9 mouse cellular contexts compared by ENCODE assay signal in the genomic region with DNA sequence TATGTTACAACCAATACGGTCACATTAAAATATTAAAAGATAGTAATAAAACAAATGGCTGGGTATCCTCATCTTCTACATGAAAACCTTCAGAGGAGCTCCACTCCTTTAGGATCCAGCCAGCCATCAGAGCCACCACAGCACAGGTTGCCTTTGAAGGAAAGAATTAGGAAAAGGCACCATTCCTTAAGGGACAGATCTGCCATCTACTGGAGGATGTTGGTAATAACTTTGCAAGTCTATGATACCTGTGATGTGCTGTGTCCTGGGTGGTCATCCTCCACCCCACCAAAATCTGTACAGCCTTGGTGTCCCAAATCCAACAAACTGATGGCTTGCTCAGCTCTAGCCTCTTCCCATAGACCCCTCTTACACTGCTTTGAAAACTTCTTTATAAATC.
DNase-seq lines count a peak whose midpoint lies in the region; ATAC-seq and TF ChIP-seq lines count a peak whose summit lies in the region.
"Had no signal": no experiment of that assay in that cellular context is flagged by ENCODE, and none has a peak within 500 bp of the region (broad histone marks: within the 10 kb centered on the region; RNA-seq: fewer than 3 reads in every experiment).

No protein-coding gene starts in this region.

- H3K4me2 ChIP-seq in limb, embryonic 11.5 days (ENCODE audit: low read depth, severe bottlenecking): no peak overlapping the region
- no peak overlapping the region for H3K4me2 ChIP-seq in midbrain, embryonic 12.5 days (replicated peaks)
- H3K4me2 ChIP-seq: liver, embryonic 13.5 days had no signal

- no peak for TF ChIP-seq POLR2A in cerebellum, adult 2 months (IDR thresholded peaks at IDR 0.05; ENCODE audit: borderline replicate concordance, insufficient read depth, low read length)

- DNase-seq in cerebellum, adult 2 months: peak in 1 of 2 experiments; percentile 8
- DNase-seq in cerebellum, adult 9-10 months: no peak
- DNase-seq in limb, embryonic 11.5 days (ENCODE audit: low spot score): no peak
- no peak for DNase-seq in limb, embryonic 10.5 days (ENCODE audit: low spot score)
- peak; percentile 8 for DNase-seq in embryo, embryonic 11.5 days (ENCODE audit: low read depth, low spot score)
- no peak for DNase-seq in urinary bladder, postnatal 4 days (ENCODE audit: low spot score in 2 of 2)
- no peak for DNase-seq in urinary bladder, postnatal 14 days (ENCODE audit: low spot score)
- DNase-seq: liver, embryonic 13.5 days had no signal

- H3K27ac ChIP-seq in cerebellum, adult 2 months (ENCODE audit: insufficient read depth, low read length): no peak overlapping the region
- no peak overlapping the region for H3K27ac ChIP-seq in limb, embryonic 11.5 days (replicated peaks; ENCODE audit: low read depth, low read length)
- no peak overlapping the region for H3K27ac ChIP-seq in limb, embryonic 10.5 days
- no peak overlapping the region for H3K27ac ChIP-seq in midbrain, embryonic 12.5 days (replicated peaks)
- H3K27ac ChIP-seq: liver, embryonic 13.5 days had no signal

- peak; percentile 40; the same call in 1 of the 2 replicates for TF ChIP-seq CTCF in cerebellum, adult 2 months (IDR thresholded peaks at IDR 0.05; ENCODE audit: borderline replicate concordance, insufficient read depth, low read depth, low read length)

- ATAC-seq in limb, embryonic 11.5 days (ENCODE audit: insufficient number of reproducible peaks, low FRiP score, low TSS enrichment, low read depth): peak; percentile 54
- ATAC-seq in midbrain, embryonic 12.5 days (ENCODE audit: low FRiP score, low read depth): peak; percentile 21

- WGBS in cerebellum, adult 2 months: 82% methylated on average over 1 of the region's 1 CpGs
- WGBS in limb, embryonic 11.5 days: 68% methylated on average over 1 of the region's 1 CpGs
- whole genome bisulfite sequencing in limb, embryonic 10.5 days: 71% methylated on average over 1 of the region's 1 CpGs
- 72% methylated on average over 1 of the region's 1 CpGs for WGBS in midbrain, embryonic 12.5 days

- H3K9me3 ChIP-seq in limb, embryonic 11.5 days (ENCODE audit: control insufficient read depth, low read length): no peaks in the 10 kb centered on the region
- H3K9me3 ChIP-seq in limb, embryonic 10.5 days (replicated peaks): no peaks in the 10 kb centered on the region
- no peaks in the 10 kb centered on the region for H3K9me3 ChIP-seq in midbrain, embryonic 12.5 days
- H3K9me3 ChIP-seq: liver, embryonic 13.5 days had no signal

- no peaks in the 10 kb centered on the region for H3K4me1 ChIP-seq in cerebellum, adult 2 months (ENCODE audit: control insufficient read depth, insufficient read depth, low read length)
- H3K4me1 ChIP-seq in limb, embryonic 11.5 days (ENCODE audit: control insufficient read depth, insufficient read depth, low read length): no peaks in the 10 kb centered on the region
- no peaks in the 10 kb centered on the region for H3K4me1 ChIP-seq in limb, embryonic 10.5 days
- no peaks in the 10 kb centered on the region for H3K4me1 ChIP-seq in midbrain, embryonic 12.5 days
- H3K4me1 ChIP-seq: liver, embryonic 13.5 days had no signal

- H3K9ac ChIP-seq in limb, embryonic 11.5 days (ENCODE audit: low read length): no peak overlapping the region
- H3K9ac ChIP-seq in midbrain, embryonic 12.5 days (replicated peaks): no peak overlapping the region
- H3K9ac ChIP-seq: liver, embryonic 13.5 days had no signal

- no peak overlapping the region for H3K4me3 ChIP-seq in cerebellum, adult 2 months (replicated peaks; ENCODE audit: insufficient read depth, low read depth, low read length)
- no peak overlapping the region for H3K4me3 ChIP-seq in limb, embryonic 11.5 days (ENCODE audit: low read depth, low read length)
- H3K4me3 ChIP-seq in limb, embryonic 10.5 days: no peak overlapping the region
- H3K4me3 ChIP-seq in midbrain, embryonic 12.5 days: no peak overlapping the region
- H3K4me3 ChIP-seq: liver, embryonic 13.5 days had no signal

- no peaks in the 10 kb centered on the region for H3K36me3 ChIP-seq in limb, embryonic 11.5 days (ENCODE audit: control insufficient read depth, insufficient read depth, low read length)
- no peaks in the 10 kb centered on the region for H3K36me3 ChIP-seq in limb, embryonic 10.5 days
- H3K36me3 ChIP-seq in midbrain, embryonic 12.5 days: no peaks in the 10 kb centered on the region
- H3K36me3 ChIP-seq: liver, embryonic 13.5 days had no signal

- H3K27me3 ChIP-seq in cerebellum, adult 2 months (ENCODE audit: control insufficient read depth, insufficient read depth, low read length): no peaks in the 10 kb centered on the region
- no peaks in the 10 kb centered on the region for H3K27me3 ChIP-seq in limb, embryonic 11.5 days (ENCODE audit: control insufficient read depth, insufficient read depth, low read length)
- H3K27me3 ChIP-seq in limb, embryonic 10.5 days (ENCODE audit: low read depth, poor library complexity, severe bottlenecking): no peaks in the 10 kb centered on the region
- peaks cover 3% of the 10 kb centered on the region; the same call in 1 of the 2 replicates for H3K27me3 ChIP-seq in midbrain, embryonic 12.5 days
- H3K27me3 ChIP-seq: liver, embryonic 13.5 days had no signal
